Mouse (Mus musculus): Measurements from ENCODE around the gene Sfmbt1. TPM values are rescaled to one million over a fixed set of nuclear protein-coding genes. Genes with fewer than 3 reads are reported as not detected.
A peak's percentile ranks its signal among the peaks of the same experiment; 100 is the strongest.

The Sfmbt1 gene
- polyA plus RNA-seq, 1 experiment from 2014 or later = 18.0 TPM

DNA sequence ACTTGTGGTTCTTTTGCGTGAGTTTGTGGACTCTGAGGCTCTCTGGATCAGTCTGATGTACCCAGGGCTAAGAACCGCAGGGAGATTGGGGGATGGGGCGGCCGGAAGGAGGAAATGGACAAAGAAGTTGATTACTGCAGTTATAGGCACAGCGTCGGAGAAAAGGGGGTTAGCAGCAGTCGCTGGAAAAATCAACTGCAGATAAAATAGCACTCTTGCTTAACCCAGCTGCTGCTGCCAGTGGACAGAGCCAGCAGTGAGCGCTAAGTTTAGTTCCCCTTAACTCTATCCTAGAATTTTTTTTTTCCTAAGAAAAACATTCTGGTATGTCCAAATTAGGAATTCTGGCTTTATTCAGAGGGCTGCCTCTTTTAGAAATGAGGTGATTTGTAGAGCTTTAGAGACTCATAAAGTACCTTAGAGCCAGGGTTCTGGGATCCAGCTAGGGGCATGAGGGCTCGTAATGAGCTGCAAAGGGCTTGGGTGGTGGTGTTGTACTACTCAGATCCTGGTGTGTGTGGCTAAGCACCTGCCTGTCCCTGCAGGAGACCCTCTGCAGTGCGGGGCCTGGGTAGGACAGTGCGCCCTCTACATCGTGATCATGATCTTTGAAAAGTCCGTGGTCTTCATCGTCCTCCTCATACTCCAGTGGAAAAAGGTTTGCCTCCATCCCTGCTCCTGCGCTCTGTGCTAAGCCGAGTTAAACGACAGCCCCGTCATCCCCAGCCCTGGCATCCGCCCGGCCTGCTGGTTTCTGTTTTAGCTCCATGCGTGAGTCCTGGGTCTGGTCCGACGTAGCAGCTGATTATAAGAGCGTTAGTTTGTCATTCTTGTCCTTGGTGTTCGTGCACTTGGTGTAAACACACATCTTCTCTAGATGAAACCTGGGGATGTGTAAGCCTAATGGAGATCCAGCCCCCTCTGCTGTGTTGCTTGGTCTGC is 155.8 kb downstream of the Sfmbt1 start:
- no peak overlapping the region for H3K9ac ChIP-seq (ENCODE audit: low read depth, low read length)
- H3K4me2 ChIP-seq (replicated peaks; ENCODE audit: low read depth, low read length) = no peak overlapping the region
- H3K9me3 ChIP-seq (ENCODE audit: control insufficient read depth, low read length) = no peaks in the 10 kb centered on the region
- no peak overlapping the region for H3K4me3 ChIP-seq (ENCODE audit: low read length)
- H3K36me3 ChIP-seq (ENCODE audit: control insufficient read depth, insufficient read depth, low read length) = peaks cover 26% of the 10 kb centered on the region
- ATAC-seq (ENCODE audit: low FRiP score, low TSS enrichment) = peak; percentile 24; the same call in 1 of the 2 replicates
- peaks cover 13% of the 10 kb centered on the region for H3K4me1 ChIP-seq (ENCODE audit: control insufficient read depth, insufficient read depth, low read length)
- H3K27ac ChIP-seq (ENCODE audit: low read depth, low read length) = peak overlapping the region; percentile 80
- WGBS = 73% methylated on average over 25 of the region's 25 CpGs
- H3K27me3 ChIP-seq (ENCODE audit: control insufficient read depth, insufficient read depth, low read length) = no peaks in the 10 kb centered on the region

Other genes with a start within 250 kb of the Sfmbt1 start
- 19.0 and 31.1 TPM in 2 replicates for gene Dcp1a, start 235.3 kb upstream of the Sfmbt1 start, polyA plus RNA-seq (2014; fragmentation: Nextera tagmentation; extraction: Ambion mirVana)
- 3.1 and 5.1 TPM in 2 replicates for gene Cacna1d, start 223.4 kb upstream of the Sfmbt1 start, polyA plus RNA-seq (2014; fragmentation: Nextera tagmentation; extraction: Ambion mirVana)
- 94.0 and 174 TPM in 2 replicates for gene Tkt, start 166.5 kb upstream of the Sfmbt1 start, polyA plus RNA-seq (2014; fragmentation: Nextera tagmentation; extraction: Ambion mirVana)
- gene Prkcd, start 88.6 kb upstream of the Sfmbt1 start, polyA plus RNA-seq (2014; fragmentation: Nextera tagmentation; extraction: Ambion mirVana) = 33.4 and 37.0 TPM in 2 replicates
- 11.6 and 19.4 TPM in 2 replicates for gene Rft1, start 60.5 kb upstream of the Sfmbt1 start, polyA plus RNA-seq (2014; fragmentation: Nextera tagmentation; extraction: Ambion mirVana)
- gene Tmem110, start 110.7 kb downstream of the Sfmbt1 start, polyA plus RNA-seq (2014; fragmentation: Nextera tagmentation; extraction: Ambion mirVana) = 26.8 and 29.5 TPM in 2 replicates
- gene Mustn1, start 164.4 kb downstream of the Sfmbt1 start, polyA plus RNA-seq (2014; fragmentation: Nextera tagmentation; extraction: Ambion mirVana) = 2.7 TPM in 2 replicates
- gene Itih4, start 171.6 kb downstream of the Sfmbt1 start, polyA plus RNA-seq (2014; fragmentation: Nextera tagmentation; extraction: Ambion mirVana) = 0.12 and 0.26 TPM in 2 replicates
- gene Itih3, start 208.9 kb downstream of the Sfmbt1 start, polyA plus RNA-seq (2014; fragmentation: Nextera tagmentation; extraction: Ambion mirVana) = 0.30 TPM in 1 of 2 replicates, not detected in the other
- gene Itih1, start 228.4 kb downstream of the Sfmbt1 start, polyA plus RNA-seq (2014; fragmentation: Nextera tagmentation; extraction: Ambion mirVana) = 0.08 and 0.10 TPM in 2 replicates
- 11.1 and 20.3 TPM in 2 replicates for gene Nek4, start 236.5 kb downstream of the Sfmbt1 start, polyA plus RNA-seq (2014; fragmentation: Nextera tagmentation; extraction: Ambion mirVana)